Mouse (Mus musculus): ENCODE measurements around the gene Ggt1.

DNA sequence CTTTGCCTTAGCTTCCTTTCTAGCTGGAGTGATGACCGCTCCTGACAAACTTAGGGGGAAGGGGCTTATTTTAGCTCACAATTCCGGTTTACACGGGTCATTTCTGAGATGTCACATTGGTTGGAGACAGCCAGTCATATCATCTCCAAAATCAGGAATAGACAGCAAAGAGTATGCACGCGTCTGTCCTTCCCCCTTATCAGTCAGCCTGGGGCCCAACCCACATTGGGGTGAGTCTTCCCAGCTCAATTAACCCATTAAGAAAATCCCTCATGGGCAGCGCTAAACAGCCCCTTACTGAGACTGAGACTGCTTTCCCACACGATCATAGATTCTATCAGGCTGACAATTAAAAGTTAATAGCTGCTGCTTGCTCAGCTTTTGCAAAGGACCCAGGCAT is 47.0 kb upstream of the Ggt1 start:
- TF ChIP-seq POLR2A (IDR thresholded peaks at IDR 0.05; ENCODE audit: borderline replicate concordance, extremely low read depth, insufficient read depth, insufficient read length, poor library complexity, severe bottlenecking) (no peak), CTCF (IDR thresholded peaks at IDR 0.05; ENCODE audit: borderline replicate concordance, extremely low read depth, insufficient read depth, insufficient read length) (no peak)

Data from brain, embryonic 14.5 days (tissue).